Mouse (Mus musculus): Measurements from ENCODE around the gene Nup160. TPM values are rescaled to one million over a fixed set of nuclear protein-coding genes. Genes with fewer than 3 reads are reported as not detected.

Gene Nup160
- polyA plus RNA-seq, 1 experiment from 2014 or later = 51.0 TPM

GRCm38 (mm10) chr2:90647084-90647483, 29.9 kb upstream of the Nup160 start:
- Histone ChIP-seq H3K36me3 (no peaks in the 10 kb centered on the region), H3K27ac (no peak overlapping the region), H3K9me3 (no peaks in the 10 kb centered on the region), H3K27me3 (ENCODE audit: insufficient read depth, poor library complexity, severe bottlenecking) (peaks cover 2% of the 10 kb centered on the region; the same call in 1 of the 2 replicates), H3K4me1 (replicated peaks) (no peaks in the 10 kb centered on the region), H3K4me3 (no peak overlapping the region)
- DNase-seq (ENCODE audit: low spot score) = no peak
- WGBS = 82% methylated on average over 6 of the region's 6 CpGs

- no peak for DNase-seq (ENCODE audit: low spot score)
- Histone ChIP-seq H3K27me3 (ENCODE audit: insufficient read depth, poor library complexity, severe bottlenecking) (peaks cover 2% of the 10 kb centered on the region; the same call in 1 of the 2 replicates), H3K4me1 (replicated peaks) (no peaks in the 10 kb centered on the region), H3K4me3 (no peak overlapping the region), H3K9me3 (no peaks in the 10 kb centered on the region), H3K27ac (no peak overlapping the region), H3K36me3 (no peaks in the 10 kb centered on the region)
- 88% methylated on average over 3 of the region's 3 CpGs for whole genome bisulfite sequencing
Measured at GRCm38 (mm10) chr2:90649405-90649804, 27.6 kb upstream of the Nup160 start.

- Histone ChIP-seq H3K4me3 (no peak overlapping the region), H3K27me3 (ENCODE audit: insufficient read depth, poor library complexity, severe bottlenecking) (peaks cover 2% of the 10 kb centered on the region; the same call in 1 of the 2 replicates), H3K9me3 (no peaks in the 10 kb centered on the region), H3K36me3 (no peaks in the 10 kb centered on the region), H3K4me1 (replicated peaks) (no peaks in the 10 kb centered on the region), H3K27ac (no peak overlapping the region)
- DNase-seq (ENCODE audit: low spot score) = no peak
- WGBS = 71% methylated on average over 4 of the region's 4 CpGs
Measured at GRCm38 (mm10) chr2:90649965-90650364, 27.1 kb upstream of the Nup160 start.

- no peaks in the 10 kb centered on the region for H3K4me1 ChIP-seq (replicated peaks)
- DNase-seq (ENCODE audit: low spot score) = no peak
- no peak overlapping the region for H3K27ac ChIP-seq
- 86% methylated on average over 9 of the region's 10 CpGs for WGBS
- peaks cover 2% of the 10 kb centered on the region; the same call in 1 of the 2 replicates for H3K27me3 ChIP-seq (ENCODE audit: insufficient read depth, poor library complexity, severe bottlenecking)
- H3K9me3 ChIP-seq = no peaks in the 10 kb centered on the region
- no peak overlapping the region for H3K4me3 ChIP-seq
- no peaks in the 10 kb centered on the region for H3K36me3 ChIP-seq
Measured at GRCm38 (mm10) chr2:90652101-90652500, 24.9 kb upstream of the Nup160 start.

GRCm38 (mm10) chr2:90652993-90653392, 24.0 kb upstream of the Nup160 start:
- Histone ChIP-seq H3K9me3 (no peaks in the 10 kb centered on the region), H3K4me3 (no peak overlapping the region), H3K27me3 (ENCODE audit: insufficient read depth, poor library complexity, severe bottlenecking) (peaks cover 2% of the 10 kb centered on the region; the same call in 1 of the 2 replicates), H3K4me1 (replicated peaks) (no peaks in the 10 kb centered on the region), H3K36me3 (no peaks in the 10 kb centered on the region), H3K27ac (no peak overlapping the region)
- no peak for DNase-seq (ENCODE audit: low spot score)
- WGBS = 66% methylated on average over 4 of the region's 4 CpGs

GRCm38 (mm10) chr2:90655449-90655848, 21.6 kb upstream of the Nup160 start:
- H3K27me3 ChIP-seq (ENCODE audit: insufficient read depth, poor library complexity, severe bottlenecking) = no peaks in the 10 kb centered on the region
- H3K27ac ChIP-seq = no peak overlapping the region
- H3K4me3 ChIP-seq = no peak overlapping the region
- H3K9me3 ChIP-seq = no peaks in the 10 kb centered on the region
- no peak for DNase-seq (ENCODE audit: low spot score)
- WGBS = 86% methylated on average over 6 of the region's 6 CpGs
- no peaks in the 10 kb centered on the region for H3K36me3 ChIP-seq
- no peaks in the 10 kb centered on the region for H3K4me1 ChIP-seq (replicated peaks)

GRCm38 (mm10) chr2:90658613-90659012, 18.4 kb upstream of the Nup160 start:
- WGBS = 81% methylated on average over 4 of the region's 4 CpGs
- Histone ChIP-seq H3K27me3 (ENCODE audit: insufficient read depth, poor library complexity, severe bottlenecking) (no peaks in the 10 kb centered on the region), H3K9me3 (no peaks in the 10 kb centered on the region)

GRCm38 (mm10) chr2:90659016-90659415, 18.0 kb upstream of the Nup160 start:
- Histone ChIP-seq H3K9me3 (no peaks in the 10 kb centered on the region), H3K27ac (no peak overlapping the region), H3K4me3 (no peak overlapping the region), H3K27me3 (ENCODE audit: insufficient read depth, poor library complexity, severe bottlenecking) (no peaks in the 10 kb centered on the region), H3K36me3 (no peaks in the 10 kb centered on the region), H3K4me1 (replicated peaks) (no peaks in the 10 kb centered on the region)
- DNase-seq (ENCODE audit: low spot score) = no peak
- WGBS = 83% methylated on average over 1 of the region's 1 CpGs

More at GRCm38 (mm10) chr2:90658613-90659012, 18.4 kb upstream of the Nup160 start:
- H3K27ac ChIP-seq = no peak overlapping the region
- H3K4me1 ChIP-seq (replicated peaks) = no peaks in the 10 kb centered on the region
- DNase-seq (ENCODE audit: low spot score) = no peak
- no peaks in the 10 kb centered on the region for H3K36me3 ChIP-seq
- no peak overlapping the region for H3K4me3 ChIP-seq

GRCm38 (mm10) chr2:90659639-90660038, 17.4 kb upstream of the Nup160 start:
- WGBS = 60% methylated on average over 3 of the region's 3 CpGs
- Histone ChIP-seq H3K9me3 (no peaks in the 10 kb centered on the region), H3K4me3 (no peak overlapping the region), H3K4me1 (replicated peaks) (no peaks in the 10 kb centered on the region), H3K27me3 (ENCODE audit: insufficient read depth, poor library complexity, severe bottlenecking) (no peaks in the 10 kb centered on the region), H3K27ac (no peak overlapping the region), H3K36me3 (no peaks in the 10 kb centered on the region)
- DNase-seq (ENCODE audit: low spot score) = no peak

GRCm38 (mm10) chr2:90660947-90661346, 16.1 kb upstream of the Nup160 start:
- H3K36me3 ChIP-seq = no peaks in the 10 kb centered on the region
- H3K9me3 ChIP-seq = no peaks in the 10 kb centered on the region
- no peaks in the 10 kb centered on the region for H3K27me3 ChIP-seq (ENCODE audit: insufficient read depth, poor library complexity, severe bottlenecking)
- DNase-seq (ENCODE audit: low spot score) = no peak
- no peak overlapping the region for H3K4me3 ChIP-seq
- WGBS = 91% methylated on average over 1 of the region's 1 CpGs
- no peak overlapping the region for H3K27ac ChIP-seq
- H3K4me1 ChIP-seq (replicated peaks) = no peaks in the 10 kb centered on the region

- Histone ChIP-seq H3K36me3 (no peaks in the 10 kb centered on the region), H3K27me3 (ENCODE audit: insufficient read depth, poor library complexity, severe bottlenecking) (no peaks in the 10 kb centered on the region), H3K9me3 (no peaks in the 10 kb centered on the region), H3K27ac (no peak overlapping the region), H3K4me1 (replicated peaks) (no peaks in the 10 kb centered on the region), H3K4me3 (no peak overlapping the region)
- 53% methylated on average over 3 of the region's 3 CpGs for WGBS
- no peak for DNase-seq (ENCODE audit: low spot score)
Measured at GRCm38 (mm10) chr2:90661426-90661825, 15.6 kb upstream of the Nup160 start.

- H3K9me3 ChIP-seq = no peaks in the 10 kb centered on the region
- no peaks in the 10 kb centered on the region for H3K27me3 ChIP-seq (ENCODE audit: insufficient read depth, poor library complexity, severe bottlenecking)
- H3K4me1 ChIP-seq (replicated peaks) = peaks cover 10% of the 10 kb centered on the region
- no peak for DNase-seq (ENCODE audit: low spot score)
- H3K27ac ChIP-seq = peak overlapping the region; percentile 74
- no peaks in the 10 kb centered on the region for H3K36me3 ChIP-seq
- H3K4me3 ChIP-seq = no peak overlapping the region
- 56% methylated on average over 11 of the region's 11 CpGs for WGBS
Measured at GRCm38 (mm10) chr2:90666591-90667387, 10.2 kb upstream of the Nup160 start.

GRCm38 (mm10) chr2:90667388-90668265, 9.4 kb upstream of the Nup160 start:
- no peaks in the 10 kb centered on the region for H3K9me3 ChIP-seq
- H3K27ac ChIP-seq = peak overlapping the region; percentile 74; the same call in 1 of the 2 replicates
- no peaks in the 10 kb centered on the region for H3K27me3 ChIP-seq (ENCODE audit: insufficient read depth, poor library complexity, severe bottlenecking)
- DNase-seq (ENCODE audit: low spot score) = peak; percentile 30
- H3K4me1 ChIP-seq (replicated peaks) = peaks cover 10% of the 10 kb centered on the region
- no peak overlapping the region for H3K4me3 ChIP-seq
- WGBS = 48% methylated on average over 21 of the region's 21 CpGs
- no peaks in the 10 kb centered on the region for H3K36me3 ChIP-seq
